Mouse (Mus musculus) right cerebral cortex, postnatal 14 days (tissue): ENCODE data around the gene Ptprk.

Experiments used
- DNase-seq: peaks from one replicate; pipeline ENCODE4 v3.0.0; 2022

The Ptprk gene

GRCm38 (mm10) chr10:28458027-28458426 lies 383.4 kb downstream of the Ptprk start:
- no peak for DNase-seq

- no peak for DNase-seq
Measured at GRCm38 (mm10) chr10:28459963-28460362, 385.3 kb downstream of the Ptprk start.

GRCm38 (mm10) chr10:28463706-28464105 lies 389.1 kb downstream of the Ptprk start:
- DNase-seq: no peak

DNA sequence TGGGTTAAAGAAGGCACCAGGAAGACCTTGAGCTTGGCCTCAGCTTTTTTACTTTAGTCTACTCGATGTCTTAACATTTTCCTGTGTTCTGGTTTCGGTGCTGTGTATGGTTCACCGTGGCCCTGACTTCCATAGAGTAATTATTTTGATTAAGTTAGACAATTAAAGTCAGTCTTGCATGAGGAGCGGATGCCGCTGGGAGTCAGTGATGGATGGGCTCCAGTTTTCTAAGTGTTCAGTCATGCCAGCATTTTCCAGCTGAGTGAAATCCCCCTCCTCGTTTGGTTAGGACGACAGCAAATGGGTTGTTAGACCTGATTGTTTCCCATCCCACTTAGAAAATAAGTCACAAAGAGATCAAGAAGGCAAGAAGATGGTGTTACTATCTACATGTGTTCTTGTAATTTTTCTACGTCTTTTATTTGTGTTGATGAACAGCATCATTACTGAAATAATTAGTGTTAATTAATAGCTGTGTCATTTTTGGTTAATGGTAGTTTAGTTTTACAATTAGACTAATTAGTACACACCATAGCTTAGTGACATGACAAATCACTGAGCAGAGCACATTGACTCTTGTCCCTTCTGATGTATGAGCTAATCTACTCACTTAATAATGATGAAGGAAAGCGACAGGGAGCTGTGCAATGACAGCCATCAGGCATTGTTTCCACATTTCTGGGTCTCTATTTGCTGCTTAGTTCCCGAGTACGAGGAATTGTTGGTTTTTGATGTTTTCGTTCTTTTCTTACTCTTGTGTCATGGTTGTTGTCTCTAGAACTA lies 390.3 kb downstream of the Ptprk start:
- DNase-seq: no peak

DNA sequence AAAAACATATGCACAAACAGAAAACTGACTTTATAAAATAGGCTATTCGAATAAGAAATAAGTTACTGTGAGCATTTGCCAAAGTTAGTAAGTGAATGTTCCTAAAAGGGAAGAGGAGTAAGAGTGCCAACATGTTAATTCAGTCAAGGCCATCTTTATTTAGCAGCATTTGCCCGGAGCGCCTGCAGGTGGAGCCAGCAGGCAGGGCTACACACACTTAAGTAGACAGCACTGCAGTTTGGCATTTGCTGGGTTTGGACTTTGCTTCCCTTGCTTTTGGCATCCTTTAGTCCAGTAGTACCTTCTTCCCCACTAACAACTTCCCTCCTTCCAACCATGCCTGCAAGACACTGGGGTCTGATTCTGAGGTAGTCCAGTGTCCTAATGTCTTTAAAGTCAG lies 411.0 kb downstream of the Ptprk start:
- DNase-seq: peak; percentile 46

- no peak for DNase-seq
Measured at GRCm38 (mm10) chr10:28491006-28491405, 416.4 kb downstream of the Ptprk start.

- no peak for DNase-seq
Measured at GRCm38 (mm10) chr10:28492206-28492605, 417.6 kb downstream of the Ptprk start.

- no peak for DNase-seq
Measured at GRCm38 (mm10) chr10:28492870-28493269, 418.2 kb downstream of the Ptprk start.

GRCm38 (mm10) chr10:28493271-28493861 lies 418.7 kb downstream of the Ptprk start:
- DNase-seq: no peak

- no peak for DNase-seq
Measured at GRCm38 (mm10) chr10:28497791-28498190, 423.2 kb downstream of the Ptprk start.

- DNase-seq: no peak
Measured at GRCm38 (mm10) chr10:28498504-28498903, 423.9 kb downstream of the Ptprk start.

DNA sequence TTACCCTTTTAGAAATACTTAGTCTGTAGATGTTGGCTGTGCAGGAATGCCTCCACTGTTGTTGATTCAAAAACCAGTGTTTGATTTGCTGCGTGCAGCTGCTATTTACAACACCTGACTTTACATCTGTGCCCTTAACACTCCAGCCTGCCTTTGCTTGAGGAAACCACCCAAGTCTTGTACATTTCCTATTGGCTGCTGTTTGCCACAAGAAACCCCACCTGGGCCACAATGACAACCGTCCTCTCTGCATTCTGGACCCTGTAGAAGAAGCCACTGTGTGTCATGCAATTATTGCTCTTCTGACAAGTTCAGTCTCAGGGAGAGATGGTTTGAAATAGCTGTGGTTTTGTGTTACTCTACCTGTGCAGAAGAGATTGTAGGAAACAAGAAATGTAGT lies 439.0 kb downstream of the Ptprk start:
- no peak for DNase-seq

DNA sequence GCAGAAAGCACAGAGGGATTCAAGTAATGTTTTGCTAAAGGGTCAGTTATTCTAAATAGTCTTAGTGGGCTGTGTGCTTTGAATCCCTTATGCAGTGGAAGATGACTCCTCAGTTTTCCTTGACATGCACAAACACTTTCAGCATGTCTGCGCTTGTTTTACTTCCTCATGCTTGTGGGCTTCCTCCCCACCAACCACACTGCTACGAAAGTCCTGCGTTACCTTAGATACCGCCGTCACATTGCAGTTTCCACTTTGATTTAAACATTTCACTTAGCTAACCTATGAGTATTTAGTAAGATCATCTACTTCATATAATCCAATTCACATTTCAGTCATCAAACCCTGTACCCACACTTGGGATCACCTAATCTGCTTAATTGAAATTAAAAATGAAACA lies 441.5 kb downstream of the Ptprk start:
- no peak for DNase-seq

- no peak for DNase-seq
Measured at GRCm38 (mm10) chr10:28518297-28518696, 443.7 kb downstream of the Ptprk start.

DNA sequence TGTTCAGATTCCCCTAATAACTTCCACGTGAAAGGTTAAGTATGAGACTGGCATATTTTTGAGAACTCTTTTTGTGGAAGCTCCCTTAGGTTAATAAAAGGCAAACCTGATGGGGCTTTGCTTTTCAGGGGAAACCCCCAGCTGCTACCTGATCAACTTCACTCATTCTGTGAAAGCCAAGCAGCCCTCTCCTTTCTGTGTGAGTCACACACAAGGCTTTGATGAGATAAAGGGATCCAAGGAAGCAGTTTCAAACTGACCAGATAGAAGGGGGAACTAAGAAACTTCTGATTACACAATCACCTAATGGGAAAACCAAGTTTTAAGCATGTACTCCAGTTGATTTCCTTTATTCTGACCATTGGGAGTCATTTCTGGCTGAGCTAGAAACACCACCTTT lies 445.2 kb downstream of the Ptprk start:
- DNase-seq: no peak

- DNase-seq: no peak
Measured at GRCm38 (mm10) chr10:28523992-28524735, 449.5 kb downstream of the Ptprk start.

DNA sequence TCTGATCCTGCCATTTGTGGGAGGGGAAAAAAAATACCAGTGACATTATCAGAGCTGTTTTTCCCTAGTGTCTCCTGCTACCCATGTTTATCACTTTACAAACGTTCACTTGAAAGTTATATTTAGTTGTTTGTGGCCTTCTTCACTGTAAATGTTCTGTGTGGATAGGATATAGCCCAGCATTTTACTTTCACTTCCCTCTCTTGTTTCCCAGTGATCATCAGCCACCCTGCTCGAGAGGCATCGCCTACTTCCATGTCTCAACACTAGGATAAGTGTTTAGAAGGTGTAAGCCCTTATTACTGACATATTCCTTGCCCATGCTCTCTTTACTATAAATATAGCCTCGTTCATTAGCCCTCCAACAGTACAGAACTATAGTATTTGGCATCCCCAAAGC lies 466.0 kb downstream of the Ptprk start:
- no peak for DNase-seq

DNA sequence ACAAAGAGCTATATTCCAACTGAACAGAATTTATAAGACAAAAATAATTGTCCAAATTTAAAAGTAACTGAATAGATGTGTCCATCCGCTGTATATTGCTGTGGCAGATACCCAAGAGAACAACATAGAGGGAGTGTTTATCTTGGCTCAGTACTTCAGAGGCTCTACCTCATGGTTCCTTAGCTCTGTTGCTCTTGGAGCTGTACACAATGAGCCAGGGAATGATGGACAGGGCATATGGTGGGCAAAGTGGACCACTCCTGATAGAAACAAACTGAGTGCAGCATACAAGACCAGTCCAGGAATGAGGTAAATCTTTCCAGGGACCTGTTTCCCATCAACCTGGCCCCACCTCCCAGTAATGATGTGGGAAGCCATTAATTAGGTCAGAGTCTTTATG lies 468.1 kb downstream of the Ptprk start:
- no peak for DNase-seq

DNA sequence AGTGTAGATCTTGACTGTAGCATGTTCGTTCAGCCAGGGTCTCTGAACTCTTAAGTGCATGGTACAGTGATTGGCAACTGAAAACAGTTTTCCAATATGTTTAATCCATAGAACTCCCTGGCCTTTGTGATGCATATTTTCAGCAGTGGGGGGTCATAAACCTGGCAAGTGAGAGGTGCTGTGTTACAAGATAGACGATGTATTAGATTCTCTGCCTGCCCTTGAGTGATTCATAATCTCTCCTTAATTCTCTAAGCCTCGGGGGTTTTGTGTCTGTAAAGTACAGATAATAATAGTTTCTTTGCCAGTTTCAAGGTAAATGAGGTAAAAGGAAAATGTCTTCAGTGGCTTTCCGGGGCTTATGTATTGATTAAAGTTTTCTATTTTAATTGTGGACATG lies 475.9 kb downstream of the Ptprk start:
- DNase-seq: no peak

DNA sequence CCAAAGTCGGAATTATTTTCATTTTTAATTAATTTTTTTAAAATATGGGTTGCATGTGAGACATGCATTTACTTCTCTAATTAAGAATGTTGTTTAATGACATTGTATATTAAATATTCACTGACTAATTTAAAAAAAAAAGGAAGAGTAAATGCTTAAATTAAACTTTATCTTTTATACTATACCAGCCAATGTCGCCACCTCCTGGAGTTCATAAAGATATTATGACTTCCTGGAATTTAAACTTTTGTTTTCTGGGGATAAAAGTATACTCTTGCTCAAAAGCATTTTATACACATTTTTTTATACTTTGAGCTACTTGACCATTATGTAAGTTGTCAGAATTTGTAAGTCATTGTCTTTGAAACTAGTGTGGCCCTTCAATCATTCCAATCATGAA lies 477.4 kb downstream of the Ptprk start:
- DNase-seq: no peak

GRCm38 (mm10) chr10:28564110-28564674 lies 489.6 kb downstream of the Ptprk start:
- DNase-seq: no peak

DNA sequence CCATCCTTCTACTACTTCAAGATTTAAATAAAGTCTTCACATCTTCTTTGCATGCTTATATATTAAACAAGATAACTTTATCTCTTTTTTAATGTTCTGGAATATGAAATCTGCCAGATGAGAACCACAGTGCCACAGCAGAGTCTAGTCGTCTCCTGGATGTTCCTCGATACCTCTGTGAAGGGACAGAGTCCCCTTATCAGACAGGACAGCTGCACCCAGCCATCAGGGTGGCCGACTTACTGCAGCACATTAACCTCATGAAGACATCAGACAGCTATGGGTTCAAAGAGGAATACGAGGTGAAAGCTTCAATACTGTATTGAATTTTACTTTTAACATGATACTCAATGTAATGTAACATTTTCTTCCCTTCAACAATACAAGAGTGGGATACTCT lies 491.8 kb downstream of the Ptprk start:
- no peak for DNase-seq

DNA sequence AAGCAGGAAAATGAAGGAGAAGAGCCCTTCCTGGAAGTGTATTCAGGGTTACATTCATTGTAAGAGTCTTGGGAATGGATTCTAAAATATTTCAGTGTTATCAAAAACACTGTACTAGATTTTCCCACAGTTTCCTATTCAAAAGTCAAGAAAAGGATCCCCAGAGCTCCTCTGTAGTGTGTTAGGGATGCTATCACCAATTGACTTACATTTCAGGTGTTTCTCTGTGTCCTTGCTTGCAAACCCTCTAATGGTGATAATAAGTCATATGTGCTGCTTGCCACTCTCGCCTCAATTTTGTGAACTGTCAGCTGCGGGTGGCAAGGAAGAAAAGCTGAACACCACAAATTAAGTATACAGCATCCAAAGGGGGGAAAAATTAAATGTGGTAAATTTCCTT lies 492.2 kb downstream of the Ptprk start:
- DNase-seq: no peak

GRCm38 (mm10) chr10:28567441-28567840 lies 492.8 kb downstream of the Ptprk start:
- DNase-seq: no peak
